Mouse (Mus musculus) kidney, postnatal 0 days (tissue): ENCODE results near the gene Npm1. TPM values are rescaled to one million over a fixed set of nuclear protein-coding genes. Genes with fewer than 3 reads are reported as not detected.

Experiments used
- ATAC-seq: fragments of 200-750 bp; cut with Nextera tagmentation; replicated peaks from 2 replicates; pipeline ENCODE4 v1.8.0; 2017; ENCODE audit warnings: low read depth, moderate number of reproducible peaks, moderate TSS enrichment, moderate library complexity; ENCODE audit not compliant: low FRiP score
- DNase-seq: peaks from one replicate; pipeline ENCODE4 v3.0.0-alpha.2; 2016; ENCODE audit warnings: low spot score
- H3K27ac ChIP-seq: fragments of 300-500 bp; sonication (generic); 2 replicates; pipeline ENCODE4 v1.5.1; 2014; ENCODE audit warnings: mild to moderate bottlenecking
- H3K27me3 ChIP-seq: fragments of 300-500 bp; sonication (generic); 2 replicates; pipeline ENCODE4 v1.6.1; 2014; ENCODE audit warnings: low read length, mixed read lengths; ENCODE audit not compliant: insufficient read depth
- H3K36me3 ChIP-seq: fragments of 300-500 bp; sonication (generic); 2 replicates; pipeline ENCODE4 v1.6.1; 2014; ENCODE audit warnings: low read length, mixed read lengths; ENCODE audit not compliant: insufficient read depth
- H3K4me1 ChIP-seq: fragments of 300-500 bp; sonication (generic); replicated peaks from 2 replicates; pipeline ENCODE4 v1.6.1; 2014; ENCODE audit warnings: antibody characterized with exemption, low read length, mixed read lengths; ENCODE audit not compliant: insufficient read depth
- H3K4me2 ChIP-seq: fragments of 300-500 bp; sonication (generic); 2 replicates; pipeline ENCODE4 v1.6.1; 2014; ENCODE audit warnings: mild to moderate bottlenecking, low read length, moderate library complexity, mixed read lengths
- H3K4me3 ChIP-seq: fragments of 300-500 bp; sonication (generic); replicated peaks from 2 replicates; pipeline ENCODE4 v1.5.1; 2014; ENCODE audit warnings: low read depth, low read length
- H3K9ac ChIP-seq: fragments of 300-500 bp; sonication (generic); 2 replicates; pipeline ENCODE4 v1.6.1; 2014; ENCODE audit warnings: low read depth, low read length
- H3K9me3 ChIP-seq: fragments of 300-500 bp; sonication (generic); replicated peaks from 2 replicates; pipeline ENCODE4 v1.6.1; 2016; ENCODE audit warnings: low read length, inconsistent platforms, mixed read lengths
- CTCF ChIP-seq: IDR thresholded peaks from 2 replicates; pipeline ENCODE4 v1.5.1; 2016; ENCODE audit warnings: antibody characterized with exemption, low read depth, mild to moderate bottlenecking, moderate library complexity
- WGBS: fragments of 180-500 bp; shearing (Covaris S2); extraction: QIAGEN DNeasy Blood & Tissue Kit; methylation state at CpG from one replicate; pipeline ENCODE4 v1.1.7; 2014; 5-methylcytosine and 5-hydroxymethylcytosine counted together
- polyA plus RNA-seq: library from polyadenylated mRNA; unstranded; fragments of >200 nt; fragmentation: Nextera tagmentation; extraction: Ambion mirVana; gene quantifications from 2 replicates; pipeline ENCODE4 v1.2.1, GENCODE M21; 2015

The Npm1 gene
- polyA plus RNA-seq, 1 experiment from 2014 or later: 905 TPM

DNA sequence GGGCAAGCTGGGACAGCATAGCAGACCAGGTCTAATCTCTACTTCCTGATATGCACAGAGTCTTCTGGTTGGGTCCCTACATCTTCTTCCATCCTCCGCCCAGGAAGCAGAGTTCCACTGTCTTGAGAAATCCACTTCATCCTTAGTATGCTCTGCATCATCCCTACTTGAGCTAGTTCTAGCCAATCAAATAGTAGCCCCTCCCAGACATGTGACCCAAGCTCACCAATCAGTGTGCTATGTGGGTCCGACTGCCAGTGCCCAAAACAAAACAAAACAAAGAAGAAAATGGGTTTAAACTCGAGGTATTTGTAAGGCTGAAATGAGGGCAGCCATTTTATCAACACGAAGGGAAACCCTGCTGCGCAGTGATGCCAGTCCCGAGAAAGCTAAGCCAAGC, 44.5 kb downstream of the Npm1 start:
- Histone ChIP-seq H3K4me2 (no peak overlapping the region), H3K36me3 (no peaks in the 10 kb centered on the region), H3K27me3 (no peaks in the 10 kb centered on the region), H3K9me3 (no peaks in the 10 kb centered on the region), H3K9ac (no peak overlapping the region), H3K4me1 (peaks cover 5% of the 10 kb centered on the region; the same call in 1 of the 2 replicates), H3K27ac (no peak overlapping the region), H3K4me3 (no peak overlapping the region)
- no peak for DNase-seq
- TF ChIP-seq CTCF: no peak
- no peak for ATAC-seq
- 71% methylated on average over 6 of the region's 6 CpGs for WGBS

DNA sequence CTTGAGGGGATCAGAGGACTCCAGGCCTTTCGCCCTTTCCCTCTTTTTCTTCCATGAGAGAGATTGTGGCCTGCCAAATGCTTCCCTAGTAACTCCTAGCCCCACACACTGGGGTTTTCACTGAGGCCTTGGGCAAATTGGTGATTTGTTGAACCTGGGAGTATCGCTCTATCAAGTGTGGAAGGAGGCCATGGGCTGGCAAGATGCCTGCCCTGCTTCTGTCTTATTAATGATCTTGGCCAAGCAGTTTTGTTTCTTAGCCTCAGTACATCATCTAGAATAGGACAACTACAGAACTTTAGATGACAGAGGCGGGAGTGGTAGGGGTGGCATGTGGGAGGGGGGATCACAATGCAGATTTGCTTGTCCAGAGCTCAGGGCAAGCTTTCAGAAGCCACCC, 47.2 kb downstream of the Npm1 start:
- H3K4me2 ChIP-seq: no peak overlapping the region
- no peak overlapping the region for H3K27ac ChIP-seq
- DNase-seq (no peak), ATAC-seq (no peak)
- TF ChIP-seq CTCF: no peak
- H3K4me1 ChIP-seq: no peaks in the 10 kb centered on the region
- no peaks in the 10 kb centered on the region for H3K27me3 ChIP-seq
- no peaks in the 10 kb centered on the region for H3K9me3 ChIP-seq
- no peak overlapping the region for H3K4me3 ChIP-seq
- WGBS: 74% methylated on average over 3 of the region's 3 CpGs
- H3K9ac ChIP-seq: no peak overlapping the region
- no peaks in the 10 kb centered on the region for H3K36me3 ChIP-seq

DNA sequence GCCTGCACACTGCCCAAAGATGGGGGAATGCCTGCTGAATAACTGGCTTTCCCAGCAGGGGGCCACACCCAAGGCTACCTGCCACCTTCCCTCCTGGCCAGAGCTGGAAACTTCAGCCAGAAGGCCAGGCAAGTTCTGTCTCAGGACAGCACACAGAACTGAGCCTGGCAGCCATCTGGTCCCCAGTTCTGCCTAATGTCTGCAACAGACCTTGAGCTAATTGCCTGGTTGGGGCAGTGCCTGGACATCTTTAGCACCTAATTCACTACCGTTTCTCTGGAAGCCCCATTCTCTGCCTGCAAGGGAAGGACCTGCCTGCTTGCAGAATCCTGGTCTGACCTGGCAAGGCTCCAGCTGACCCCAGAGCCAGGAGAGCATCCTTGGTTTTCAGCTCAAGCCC, 50.6 kb downstream of the Npm1 start:
- no peak for DNase-seq

DNA sequence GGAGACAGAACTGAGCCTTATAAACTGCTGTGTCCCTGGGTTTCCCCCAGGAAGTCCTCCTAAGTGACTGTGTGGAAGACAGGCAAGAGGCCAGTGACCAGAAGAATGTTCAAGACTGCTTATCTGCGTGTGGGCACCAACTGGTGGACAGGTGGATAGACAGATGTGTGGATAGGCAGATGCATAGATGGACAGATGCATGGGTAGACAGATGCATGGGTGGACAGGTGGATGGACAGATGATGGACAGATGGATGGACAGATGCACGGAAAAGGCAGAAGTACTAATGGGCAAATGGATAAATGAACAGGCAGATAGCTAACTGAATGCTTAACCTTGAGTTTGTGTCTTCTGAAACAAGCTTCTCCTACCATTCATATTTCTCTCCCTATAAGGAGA, 52.9 kb downstream of the Npm1 start:
- no peak for TF ChIP-seq CTCF
- H3K4me2 ChIP-seq: no peak overlapping the region
- H3K4me3 ChIP-seq: no peak overlapping the region
- H3K36me3 ChIP-seq: no peaks in the 10 kb centered on the region
- H3K9ac ChIP-seq: no peak overlapping the region
- no peaks in the 10 kb centered on the region for H3K9me3 ChIP-seq
- DNase-seq (no peak), ATAC-seq (no peak)
- 80% methylated on average over 2 of the region's 2 CpGs for whole genome bisulfite sequencing
- no peaks in the 10 kb centered on the region for H3K27me3 ChIP-seq
- H3K4me1 ChIP-seq: no peaks in the 10 kb centered on the region
- no peak overlapping the region for H3K27ac ChIP-seq

More for the DNA sequence above, 50.6 kb downstream of the Npm1 start:
- Histone ChIP-seq H3K36me3 (no peaks in the 10 kb centered on the region), H3K27ac (no peak overlapping the region), H3K4me1 (no peaks in the 10 kb centered on the region), H3K4me3 (no peak overlapping the region), H3K4me2 (no peak overlapping the region), H3K9me3 (no peaks in the 10 kb centered on the region), H3K9ac (no peak overlapping the region), H3K27me3 (no peaks in the 10 kb centered on the region)
- WGBS: 4% methylated on average over 1 of the region's 1 CpGs
- TF ChIP-seq CTCF: no peak
- ATAC-seq: no peak

DNA sequence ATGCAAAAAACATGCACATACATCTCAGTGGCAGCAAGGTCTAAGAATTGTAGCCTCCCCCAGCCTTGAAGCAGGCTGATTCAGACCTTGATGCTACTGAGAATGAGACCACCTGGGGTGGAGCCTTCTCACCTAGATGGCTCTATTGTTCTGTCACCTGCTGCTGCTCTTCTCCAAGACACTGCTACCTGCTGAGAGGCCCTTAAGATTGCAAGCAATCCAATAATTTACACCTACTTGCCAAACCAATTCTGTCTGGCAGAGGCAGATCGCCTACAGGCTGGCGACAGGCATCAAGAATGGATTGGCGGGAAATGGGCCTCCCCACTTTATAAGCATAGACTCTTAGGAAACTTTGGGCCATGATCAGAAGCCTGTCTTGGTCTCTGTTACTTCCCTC, 55.5 kb downstream of the Npm1 start:
- 52% methylated on average over 3 of the region's 3 CpGs for WGBS
- no peaks in the 10 kb centered on the region for H3K27me3 ChIP-seq
- no peak overlapping the region for H3K4me2 ChIP-seq
- ATAC-seq (no peak), DNase-seq (no peak)
- H3K36me3 ChIP-seq: no peaks in the 10 kb centered on the region
- H3K9ac ChIP-seq: no peak overlapping the region
- H3K9me3 ChIP-seq: no peaks in the 10 kb centered on the region
- no peak overlapping the region for H3K4me3 ChIP-seq
- no peaks in the 10 kb centered on the region for H3K4me1 ChIP-seq
- no peak overlapping the region for H3K27ac ChIP-seq
- TF ChIP-seq CTCF: no peak

DNA sequence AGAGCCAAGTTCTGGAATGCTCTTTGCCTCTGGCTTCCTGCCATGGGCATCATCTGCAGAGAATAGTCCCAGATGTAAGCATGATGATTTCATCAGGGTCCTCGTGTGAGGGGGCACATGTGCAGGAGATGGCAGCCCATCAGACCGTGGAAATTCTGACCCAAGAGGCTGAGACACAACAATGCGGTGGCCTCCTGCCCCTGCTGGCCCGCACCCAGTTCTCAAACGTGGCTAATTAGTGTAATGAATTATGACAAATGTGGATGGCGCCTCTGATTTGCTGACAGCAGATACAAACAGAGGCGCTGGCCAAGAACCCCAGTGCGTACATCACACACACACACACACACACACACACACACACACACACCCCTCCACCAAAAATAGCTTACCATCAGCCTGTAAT, 58.1 kb downstream of the Npm1 start:
- no peak overlapping the region for H3K27ac ChIP-seq
- no peak overlapping the region for H3K4me2 ChIP-seq
- no peak for DNase-seq
- 59% methylated on average over 8 of the region's 8 CpGs for WGBS
- no peak for TF ChIP-seq CTCF
- no peak overlapping the region for H3K9ac ChIP-seq
- no peaks in the 10 kb centered on the region for H3K36me3 ChIP-seq
- no peak overlapping the region for H3K4me3 ChIP-seq
- H3K4me1 ChIP-seq: 0 out of 2 replicates have a peak, but pooled peaks cover 2% of the 10 kb centered on the region
- ATAC-seq: no peak
- no peaks in the 10 kb centered on the region for H3K27me3 ChIP-seq
- H3K9me3 ChIP-seq: no peaks in the 10 kb centered on the region

DNA sequence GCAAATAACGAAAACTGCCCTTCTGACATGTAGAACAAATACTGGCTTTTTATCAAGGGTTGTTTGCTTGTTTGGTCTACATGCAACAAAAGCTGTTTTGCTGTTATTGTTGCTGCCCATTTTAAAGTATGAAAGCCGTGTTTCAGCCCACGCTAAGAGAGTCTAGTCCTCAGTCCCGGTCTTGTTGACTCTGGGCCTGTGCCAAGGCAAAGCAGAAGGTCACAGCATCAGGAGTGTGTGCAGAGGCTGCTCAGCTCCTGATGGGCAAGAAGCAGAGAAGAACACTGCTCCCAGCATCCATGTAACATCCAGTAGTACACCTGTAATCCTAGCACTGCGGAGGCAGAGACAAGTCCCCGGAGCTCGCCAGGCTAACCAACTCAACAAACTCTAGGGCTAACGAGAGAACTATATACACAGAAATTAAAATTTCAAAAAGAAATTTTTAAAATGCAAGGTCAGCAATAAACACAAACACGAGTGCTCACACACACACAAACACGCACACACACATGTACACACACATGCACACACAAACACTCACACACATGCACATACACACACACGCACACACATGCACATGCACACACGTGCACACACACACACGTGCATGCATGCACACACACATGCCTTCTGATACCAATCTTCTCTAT, 59.6 kb downstream of the Npm1 start:
- no peak overlapping the region for H3K4me2 ChIP-seq
- 78% methylated on average over 13 of the region's 13 CpGs for WGBS
- H3K9me3 ChIP-seq: no peaks in the 10 kb centered on the region
- no peak overlapping the region for H3K9ac ChIP-seq
- DNase-seq (no peak), ATAC-seq (no peak)
- no peaks in the 10 kb centered on the region for H3K27me3 ChIP-seq
- 0 out of 2 replicates have a peak, but pooled peaks cover 2% of the 10 kb centered on the region for H3K4me1 ChIP-seq
- no peak overlapping the region for H3K27ac ChIP-seq
- no peaks in the 10 kb centered on the region for H3K36me3 ChIP-seq
- TF ChIP-seq CTCF: no peak
- no peak overlapping the region for H3K4me3 ChIP-seq

Other genes starting within 250 kb of the Npm1 start
- gene Fgf18, start 15.8 kb downstream of the Npm1 start, polyA plus RNA-seq: 0.54 and 0.76 TPM in 2 replicates
- gene Tlx3, start 40.4 kb upstream of the Npm1 start, polyA plus RNA-seq: not detected in 2 replicates
- not detected in 2 replicates for gene Gm12117, start 113.5 kb upstream of the Npm1 start, polyA plus RNA-seq